Mouse (Mus musculus): ENCODE data around the gene Olfr854.

Gene Olfr854

DNA sequence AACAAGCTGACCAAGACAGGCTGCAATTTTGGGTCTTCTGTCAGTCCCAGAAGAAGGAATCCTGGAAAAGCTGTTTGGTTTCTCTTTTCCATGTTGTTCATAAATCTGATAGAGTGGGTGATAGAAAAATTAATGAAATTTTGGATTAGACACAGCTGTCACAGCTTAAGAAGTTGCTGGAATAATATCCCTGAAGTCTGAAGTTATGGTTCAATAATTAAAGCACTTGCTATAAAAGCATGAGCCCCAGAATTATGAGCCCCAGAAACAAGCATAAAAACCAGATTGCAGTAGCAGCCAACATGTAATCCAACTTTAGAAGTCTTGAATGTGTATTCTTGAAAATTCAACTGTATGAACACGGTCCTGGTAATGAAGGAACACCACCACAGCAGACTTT is at the start of gene Olfr854:
Gene Olfr854 (minus strand): TSS at position 101 of the 400 bp plus-strand sequence.
- DNase-seq (ENCODE audit: low read depth, low spot score): no peak

DNA sequence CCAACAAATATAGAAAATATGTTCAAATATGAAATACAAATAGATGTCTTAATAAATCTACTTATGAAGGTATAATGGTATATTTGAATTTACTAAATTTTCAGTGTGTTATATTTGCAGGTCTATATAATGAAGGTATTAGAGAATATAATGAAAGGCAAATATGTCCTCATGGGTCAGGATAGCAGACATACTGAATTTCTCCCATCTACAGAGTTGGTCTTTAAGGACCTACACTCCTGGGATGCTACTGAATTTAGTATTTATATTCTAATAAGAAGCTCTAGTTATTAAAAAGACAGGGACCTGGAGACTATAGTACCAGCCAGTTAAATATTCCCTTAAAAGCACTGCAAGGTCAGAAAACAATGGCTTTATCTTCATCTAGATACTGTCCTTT is 15.1 kb upstream of the Olfr854 start, which contains the start of gene Olfr855:
Gene Olfr855 (plus strand): TSS at position 301 of the 400 bp plus-strand sequence.
- DNase-seq (ENCODE audit: low read depth, low spot score): no peak

DNA sequence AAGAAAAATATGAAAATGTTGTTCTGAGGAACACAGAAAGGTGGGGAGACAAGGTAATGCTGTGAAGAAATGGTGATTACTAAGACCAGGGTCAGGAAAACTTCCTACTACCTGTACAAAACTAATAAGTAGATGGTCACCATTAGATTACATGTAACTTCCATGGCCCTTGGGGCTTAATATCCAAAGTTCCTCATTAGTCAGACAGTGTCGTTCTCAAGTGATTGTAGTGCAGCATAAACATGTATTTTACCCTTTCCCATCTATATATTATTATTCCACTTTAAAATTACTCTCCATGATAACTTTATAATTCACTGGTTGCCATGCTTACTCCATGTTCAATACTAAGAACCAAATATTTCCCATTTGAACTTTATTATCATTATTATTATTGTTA is 26.2 kb downstream of the Olfr854 start, which contains the start of gene Olfr853:
Gene Olfr853 (minus strand): TSS at position 101 of the 400 bp plus-strand sequence.
- no peak for DNase-seq (ENCODE audit: low read depth, low spot score)
